Mouse (Mus musculus): ENCODE data around the gene Rapgef1. TPM values are rescaled to one million over a fixed set of nuclear protein-coding genes. Genes with fewer than 3 reads are reported as not detected.
"Not testable (repeated sequence)": the region's sequence is repeated elsewhere in the genome, so short reads cannot be mapped to it uniquely, and the experiment has no call there.

Gene Rapgef1
- polyA plus RNA-seq, 1 experiment from 2014 or later: 15.9 TPM

DNA sequence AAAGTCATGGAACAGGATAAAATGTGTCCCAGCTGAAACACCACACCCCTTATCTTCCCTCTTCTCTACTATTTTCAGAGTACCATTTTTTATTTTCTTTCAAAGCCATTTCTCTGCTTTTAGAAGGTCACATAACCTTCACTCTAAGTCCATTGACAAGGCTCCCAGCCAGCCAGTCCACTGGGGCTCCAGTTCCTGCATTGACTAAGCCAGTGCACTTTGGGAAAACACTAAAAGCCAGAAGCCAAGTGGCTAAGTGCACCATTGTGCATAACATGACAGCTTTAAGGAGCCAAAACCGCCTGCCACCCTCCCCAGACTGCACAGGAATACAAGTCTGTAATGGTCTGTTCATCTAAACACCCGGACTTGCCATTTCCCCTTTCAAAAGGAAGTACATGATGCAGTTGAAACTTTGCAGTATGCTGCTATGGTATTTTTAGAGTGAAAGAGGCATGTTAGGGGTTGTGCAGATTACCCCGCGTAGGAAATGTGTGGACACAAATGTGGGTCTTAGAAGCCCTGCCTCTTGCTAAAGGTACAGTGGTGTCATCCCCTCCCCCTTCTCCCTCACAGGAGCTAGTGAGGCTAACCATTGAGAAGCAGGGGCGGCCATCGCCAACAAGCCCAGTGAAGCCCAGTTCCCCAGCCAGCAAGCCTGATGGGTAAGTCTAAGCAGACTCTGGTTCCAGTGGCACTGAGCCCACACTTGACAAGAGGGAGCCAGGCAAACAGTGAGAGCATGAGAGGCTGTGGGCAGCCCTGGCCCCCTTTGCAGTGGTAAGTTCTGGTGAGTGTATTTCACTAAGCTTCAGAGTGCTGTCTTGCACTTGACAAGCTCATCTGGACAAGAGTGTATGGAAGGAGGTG, 79.1 kb downstream of the Rapgef1 start:
- 93% methylated on average over 6 of the region's 6 CpGs for WGBS
- no peaks in the 10 kb centered on the region for H3K9me3 ChIP-seq
- H3K4me3 ChIP-seq: no peak overlapping the region
- no peaks in the 10 kb centered on the region for H3K4me1 ChIP-seq
- no peak overlapping the region for H3K27ac ChIP-seq
- no peak overlapping the region for H3K9ac ChIP-seq
- H3K4me2 ChIP-seq: no peak overlapping the region
- no peaks in the 10 kb centered on the region for H3K27me3 ChIP-seq
- no peak for ATAC-seq (ENCODE audit: insufficient number of reproducible peaks, low FRiP score, low TSS enrichment, low read depth)
- peaks cover 82% of the 10 kb centered on the region for H3K36me3 ChIP-seq

DNA sequence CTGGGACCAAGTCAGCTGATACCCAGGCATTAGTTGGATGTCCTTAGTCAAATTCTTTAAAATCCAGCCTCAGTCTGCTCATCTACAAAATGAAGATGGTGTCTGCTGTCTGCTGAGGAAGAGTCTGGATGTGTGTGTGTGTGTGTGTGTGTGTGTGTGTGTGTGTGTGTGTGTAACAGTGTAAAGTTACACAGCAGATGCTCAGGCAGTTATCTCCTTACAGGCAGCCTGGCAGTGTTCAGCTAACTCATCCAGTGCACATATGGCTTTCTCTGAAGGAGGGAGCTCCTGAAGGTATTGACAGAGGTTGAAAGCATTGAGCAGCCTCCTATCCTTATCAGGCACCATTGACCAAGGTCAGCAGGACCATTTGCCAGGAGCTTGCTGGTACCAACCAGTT, 81.4 kb downstream of the Rapgef1 start:
- H3K27me3 ChIP-seq: no peaks in the 10 kb centered on the region
- H3K27ac ChIP-seq: no peak overlapping the region
- H3K9ac ChIP-seq: no peak overlapping the region
- no peaks in the 10 kb centered on the region for H3K4me1 ChIP-seq
- H3K9me3 ChIP-seq: no peaks in the 10 kb centered on the region
- H3K36me3 ChIP-seq: peaks cover 89% of the 10 kb centered on the region
- no peak overlapping the region for H3K4me2 ChIP-seq
- no peak overlapping the region for H3K4me3 ChIP-seq
- ATAC-seq (ENCODE audit: insufficient number of reproducible peaks, low FRiP score, low TSS enrichment, low read depth): no peak

DNA sequence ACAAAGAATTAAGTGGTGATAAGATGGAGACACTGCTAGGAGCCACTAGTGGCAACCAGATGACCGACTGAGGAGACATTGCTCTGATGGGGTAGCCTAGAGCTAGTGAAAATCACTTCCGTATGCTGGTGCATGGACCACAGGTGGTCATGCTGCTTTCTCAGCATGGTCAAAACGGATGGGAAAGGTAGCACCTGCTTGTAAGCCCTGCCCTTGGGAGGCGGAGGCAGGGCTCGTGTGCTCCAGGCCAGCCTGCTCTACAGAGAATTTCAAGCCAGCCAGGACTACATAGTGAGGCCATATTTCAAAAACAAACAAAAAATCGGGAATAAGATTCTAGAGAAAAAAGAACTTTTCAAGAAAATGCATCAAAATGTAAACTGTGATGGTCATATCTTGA, 81.9 kb downstream of the Rapgef1 start:
- no peak for ATAC-seq (ENCODE audit: insufficient number of reproducible peaks, low FRiP score, low TSS enrichment, low read depth)
- Histone ChIP-seq H3K36me3 (peaks cover 90% of the 10 kb centered on the region), H3K4me2 (no peak overlapping the region), H3K9ac (no peak overlapping the region), H3K27me3 (no peaks in the 10 kb centered on the region), H3K4me3 (no peak overlapping the region), H3K9me3 (no peaks in the 10 kb centered on the region), H3K4me1 (no peaks in the 10 kb centered on the region), H3K27ac (no peak overlapping the region)
- WGBS: 76% methylated on average over 6 of the region's 6 CpGs

DNA sequence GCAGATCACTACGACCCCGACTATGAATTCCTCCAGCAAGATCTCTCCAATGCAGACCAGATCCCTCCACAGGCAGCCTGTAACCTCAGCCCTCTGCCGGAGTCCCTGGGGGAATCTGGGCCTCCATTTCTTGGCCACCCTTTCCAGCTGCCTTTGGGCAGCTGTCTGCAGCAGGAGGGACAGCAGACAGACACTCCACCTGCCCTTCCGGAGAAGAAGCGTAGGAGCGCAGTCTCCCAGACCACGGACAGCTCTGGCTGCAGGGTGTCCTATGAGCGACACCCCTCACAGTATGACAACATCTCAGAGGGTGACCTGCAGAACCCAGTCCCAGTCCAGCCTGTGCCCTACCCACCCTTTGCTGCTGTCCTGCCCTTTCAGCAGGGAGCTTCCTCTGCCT, 82.7 kb downstream of the Rapgef1 start:
- no peak for ATAC-seq (ENCODE audit: insufficient number of reproducible peaks, low FRiP score, low TSS enrichment, low read depth)
- H3K27ac ChIP-seq: no peak overlapping the region
- no peak overlapping the region for H3K9ac ChIP-seq
- H3K4me2 ChIP-seq: no peak overlapping the region
- no peaks in the 10 kb centered on the region for H3K27me3 ChIP-seq
- 90% methylated on average over 8 of the region's 8 CpGs for WGBS
- no peaks in the 10 kb centered on the region for H3K9me3 ChIP-seq
- no peaks in the 10 kb centered on the region for H3K4me1 ChIP-seq
- no peak overlapping the region for H3K4me3 ChIP-seq
- H3K36me3 ChIP-seq: peaks cover 91% of the 10 kb centered on the region

DNA sequence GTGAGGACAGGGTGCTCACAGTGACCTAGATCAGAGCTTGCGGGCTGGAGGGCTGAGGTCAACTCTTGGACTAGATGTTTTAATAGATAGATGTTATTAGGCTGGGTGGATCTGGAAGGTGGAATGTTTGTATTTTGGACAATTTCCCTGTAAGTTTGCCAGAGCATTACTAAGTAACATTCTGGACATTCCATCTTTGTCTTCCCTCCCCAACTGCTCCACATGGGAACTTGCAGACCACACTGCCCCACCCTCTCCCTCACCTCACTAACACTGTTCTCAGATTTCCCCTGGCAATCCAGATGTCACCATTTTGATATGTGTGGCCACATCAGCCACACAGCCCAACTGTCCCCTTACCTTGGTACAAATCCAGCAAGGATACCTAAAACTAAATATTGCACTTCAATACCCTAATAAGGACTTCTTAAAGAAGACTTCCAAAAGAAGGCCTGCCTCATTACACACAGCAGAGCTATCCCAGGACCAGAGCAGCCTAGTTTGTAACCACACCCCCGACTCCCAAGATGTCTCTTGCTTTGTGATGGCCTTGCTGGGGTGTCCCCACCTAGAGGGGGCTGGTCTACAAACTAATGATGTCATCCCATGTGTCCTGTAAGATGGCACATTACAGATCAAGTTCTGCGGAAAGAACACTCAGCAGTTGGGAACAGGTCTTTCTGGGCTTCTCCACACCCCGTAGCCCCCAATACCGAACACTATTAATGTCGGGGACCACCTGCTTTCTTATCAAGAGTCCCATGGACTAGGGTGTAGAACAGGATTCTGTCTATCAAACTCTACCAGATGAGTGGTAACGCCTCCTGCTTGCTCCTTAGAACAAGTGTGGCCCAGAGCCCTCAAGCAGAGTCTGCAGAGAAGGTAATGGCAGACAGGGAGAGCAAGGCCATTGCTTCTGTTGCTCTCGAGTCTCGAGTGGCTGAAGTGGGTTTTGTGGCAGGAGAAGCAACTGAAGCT, 83.9 kb downstream of the Rapgef1 start:
- Histone ChIP-seq H3K4me2 (no peak overlapping the region), H3K4me1 (no peaks in the 10 kb centered on the region), H3K27ac (no peak overlapping the region), H3K36me3 (peaks cover 94% of the 10 kb centered on the region), H3K27me3 (no peaks in the 10 kb centered on the region), H3K9ac (no peak overlapping the region), H3K4me3 (no peak overlapping the region), H3K9me3 (no peaks in the 10 kb centered on the region)
- ATAC-seq (ENCODE audit: insufficient number of reproducible peaks, low FRiP score, low TSS enrichment, low read depth): no peak
- WGBS: 90% methylated on average over 9 of the region's 9 CpGs

DNA sequence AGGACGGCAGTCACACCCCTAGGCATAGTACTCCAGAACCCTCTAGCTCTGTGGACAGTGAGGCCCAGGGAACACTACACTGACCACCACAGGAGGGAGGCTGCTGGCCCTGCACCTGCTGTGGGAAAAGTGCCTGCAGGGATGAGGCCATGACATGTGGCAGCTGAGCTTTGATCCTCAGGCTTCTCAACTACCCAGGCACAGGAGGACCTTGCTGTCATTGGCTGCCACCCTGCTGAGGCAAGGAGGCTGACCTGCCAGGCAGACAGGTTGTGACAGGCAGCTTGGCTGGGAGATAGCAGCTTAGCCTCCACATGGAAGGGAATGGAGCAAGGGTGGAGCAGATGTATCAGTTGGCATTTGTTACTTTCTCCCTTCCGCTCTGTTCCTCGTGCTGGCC, 86.0 kb downstream of the Rapgef1 start:
- Histone ChIP-seq H3K4me3 (no peak overlapping the region), H3K27me3 (no peaks in the 10 kb centered on the region), H3K4me2 (no peak overlapping the region), H3K9me3 (no peaks in the 10 kb centered on the region), H3K27ac (no peak overlapping the region), H3K4me1 (no peaks in the 10 kb centered on the region), H3K36me3 (peaks cover 90% of the 10 kb centered on the region), H3K9ac (0 out of 2 replicates have a peak overlapping the region, but pooled peaks have one; percentile 17)
- WGBS: 71% methylated on average over 3 of the region's 3 CpGs
- ATAC-seq (ENCODE audit: insufficient number of reproducible peaks, low FRiP score, low TSS enrichment, low read depth): peak; percentile 28; the same call in 1 of the 2 replicates

DNA sequence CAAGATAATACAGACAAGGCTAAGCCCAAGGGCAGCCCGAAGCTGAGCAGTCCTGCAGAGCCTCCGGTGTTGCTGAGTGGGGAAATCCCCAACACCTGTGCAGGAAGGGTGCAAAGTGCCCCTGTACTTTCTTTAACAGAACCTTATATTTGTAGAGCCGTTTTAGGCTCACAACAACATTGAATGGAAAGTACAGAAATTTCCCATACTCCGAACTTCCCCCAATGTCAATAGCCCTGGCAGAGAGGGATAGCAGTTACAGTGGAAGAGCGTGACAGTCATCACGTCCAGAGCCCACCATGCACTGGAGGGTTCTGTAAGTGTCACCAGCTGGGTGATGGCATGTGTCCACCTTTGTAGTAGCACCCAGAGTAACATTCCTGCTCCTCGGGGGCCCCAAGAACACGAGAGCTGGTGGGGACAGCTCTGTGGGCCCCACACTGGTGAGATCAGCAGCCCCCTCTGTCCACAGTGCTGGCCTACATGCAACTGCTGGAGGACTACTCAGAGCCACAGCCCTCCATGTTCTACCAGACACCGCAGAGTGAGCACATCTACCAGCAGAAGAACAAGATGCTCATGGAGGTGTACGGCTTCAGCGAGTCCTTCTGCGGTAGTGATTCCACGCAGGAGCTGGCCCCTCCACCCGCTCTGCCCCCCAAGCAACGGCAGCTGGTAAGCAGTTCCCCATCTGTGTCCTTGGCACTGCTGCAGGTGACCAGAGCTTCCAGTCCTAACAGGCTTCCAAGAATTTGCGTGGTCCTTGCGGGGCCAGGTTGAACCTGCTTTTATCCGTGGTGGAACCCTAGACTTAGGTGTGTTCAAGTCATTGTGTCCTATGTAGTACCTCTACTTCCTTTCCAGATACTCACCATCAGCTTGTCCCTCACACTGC, 87.5 kb downstream of the Rapgef1 start:
- Histone ChIP-seq H3K9me3 (no peaks in the 10 kb centered on the region), H3K36me3 (peaks cover 85% of the 10 kb centered on the region), H3K27ac (no peak overlapping the region), H3K27me3 (no peaks in the 10 kb centered on the region), H3K4me3 (no peak overlapping the region), H3K9ac (no peak overlapping the region), H3K4me2 (no peak overlapping the region), H3K4me1 (no peaks in the 10 kb centered on the region)
- WGBS: 92% methylated on average over 18 of the region's 18 CpGs
- ATAC-seq (ENCODE audit: insufficient number of reproducible peaks, low FRiP score, low TSS enrichment, low read depth): no peak

DNA sequence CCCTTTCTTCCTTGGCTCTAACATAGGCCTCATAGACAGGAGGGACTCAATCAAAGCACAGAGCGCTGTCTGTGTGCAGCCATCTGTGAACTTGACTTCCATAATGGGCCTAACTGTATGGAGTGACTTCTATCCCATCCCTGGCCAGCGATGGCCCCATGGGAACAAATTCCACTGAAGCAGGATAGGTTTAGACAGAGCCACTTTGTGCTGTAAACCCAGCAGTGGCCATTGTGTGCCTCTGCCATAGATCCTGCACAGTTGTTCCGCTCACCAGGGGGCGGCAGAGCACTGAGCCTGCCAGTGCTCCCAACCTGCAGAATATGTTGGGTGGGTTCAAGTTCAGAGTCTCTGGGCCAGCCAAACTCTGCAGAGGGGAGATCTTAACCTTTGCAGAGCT, 88.2 kb downstream of the Rapgef1 start:
- Histone ChIP-seq H3K4me2 (no peak overlapping the region), H3K9ac (no peak overlapping the region), H3K9me3 (no peaks in the 10 kb centered on the region), H3K4me1 (no peaks in the 10 kb centered on the region), H3K27me3 (no peaks in the 10 kb centered on the region), H3K4me3 (no peak overlapping the region), H3K27ac (no peak overlapping the region), H3K36me3 (peaks cover 85% of the 10 kb centered on the region)
- 91% methylated on average over 4 of the region's 4 CpGs for WGBS
- ATAC-seq (ENCODE audit: insufficient number of reproducible peaks, low FRiP score, low TSS enrichment, low read depth): no peak

DNA sequence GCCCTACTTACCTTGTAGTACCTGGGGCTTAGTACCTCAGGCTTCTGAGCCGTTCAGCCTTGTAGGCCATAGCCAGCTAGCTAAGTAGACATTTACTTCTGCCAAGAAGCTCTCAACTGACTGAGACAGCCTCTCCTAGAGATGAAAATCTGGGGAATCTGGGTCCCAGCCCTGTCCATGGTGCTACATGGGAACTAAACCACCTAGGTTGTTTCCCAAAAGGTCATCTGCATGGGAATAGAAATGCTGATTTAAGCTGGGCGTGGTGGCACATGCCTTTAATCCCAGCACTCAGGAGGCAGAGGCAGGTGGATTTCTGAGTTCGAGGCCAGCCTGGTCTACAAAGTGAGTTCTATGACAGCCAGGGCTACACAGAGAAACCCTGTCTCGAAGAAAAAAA, 88.7 kb downstream of the Rapgef1 start:
- H3K9ac ChIP-seq; H3K4me1 ChIP-seq; H3K9me3 ChIP-seq; H3K27ac ChIP-seq; H3K4me3 ChIP-seq; H3K4me2 ChIP-seq; H3K27me3 ChIP-seq; ATAC-seq (ENCODE audit: insufficient number of reproducible peaks, low FRiP score, low TSS enrichment, low read depth): not testable (repeated sequence)
- WGBS: 92% methylated on average over 4 of the region's 4 CpGs
- H3K36me3 ChIP-seq: peaks cover 80% of the 10 kb centered on the region

DNA sequence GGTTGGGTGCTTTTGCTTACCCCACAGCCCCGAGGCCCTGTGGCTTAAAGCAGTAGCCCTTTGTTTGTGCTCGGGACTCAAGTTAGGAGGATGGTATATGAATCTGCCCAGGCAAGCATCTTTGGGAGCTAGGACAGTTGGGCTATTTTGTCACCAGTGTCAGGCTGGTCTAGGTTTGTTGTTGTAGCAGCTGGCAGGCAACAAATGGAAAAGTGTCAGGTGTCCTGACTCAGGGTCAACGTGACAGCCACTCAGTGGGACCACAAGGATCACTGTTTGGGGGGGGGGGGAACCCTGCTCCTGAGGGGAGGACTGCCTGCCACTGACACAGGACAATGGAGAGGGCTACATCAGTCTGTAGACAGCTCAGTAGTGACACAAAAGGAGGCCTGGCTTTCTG, 91.5 kb downstream of the Rapgef1 start:
- ATAC-seq (ENCODE audit: insufficient number of reproducible peaks, low FRiP score, low TSS enrichment, low read depth): no peak
- H3K27ac ChIP-seq: no peak overlapping the region; the same call in 1 of the 2 replicates
- no peaks in the 10 kb centered on the region for H3K27me3 ChIP-seq
- no peak overlapping the region for H3K4me3 ChIP-seq
- peaks cover 6% of the 10 kb centered on the region for H3K4me1 ChIP-seq
- H3K9me3 ChIP-seq: no peaks in the 10 kb centered on the region
- no peak overlapping the region for H3K9ac ChIP-seq
- WGBS: 62% methylated on average over 3 of the region's 3 CpGs
- H3K36me3 ChIP-seq: peaks cover 66% of the 10 kb centered on the region
- H3K4me2 ChIP-seq: no peak overlapping the region

DNA sequence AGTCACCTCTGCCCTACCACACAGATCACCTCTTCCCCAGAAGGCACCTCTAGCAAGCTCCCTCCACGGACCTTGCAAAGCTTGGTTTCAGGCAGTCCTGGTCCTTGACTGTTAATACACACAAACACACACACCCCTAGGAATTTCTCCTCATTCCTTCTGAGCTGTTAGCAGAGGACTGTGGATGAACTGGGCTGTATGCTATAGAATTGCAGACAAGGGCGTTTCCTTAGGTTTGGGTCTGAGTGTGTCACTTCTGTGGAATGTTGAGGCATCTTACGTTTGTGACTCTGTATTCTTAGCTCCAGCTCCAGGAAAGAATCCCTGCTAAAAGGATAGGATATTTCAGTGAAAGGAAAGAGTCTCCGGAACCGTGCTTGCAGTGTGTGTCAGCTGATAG, 92.4 kb downstream of the Rapgef1 start:
- no peak overlapping the region; the same call in 1 of the 2 replicates for H3K27ac ChIP-seq
- WGBS: 78% methylated on average over 5 of the region's 5 CpGs

More for the DNA sequence above, 92.4 kb downstream of the Rapgef1 start:
- Histone ChIP-seq H3K4me3 (no peak overlapping the region), H3K9me3 (no peaks in the 10 kb centered on the region), H3K27me3 (no peaks in the 10 kb centered on the region), H3K4me1 (peaks cover 14% of the 10 kb centered on the region), H3K36me3 (peaks cover 58% of the 10 kb centered on the region), H3K9ac (no peak overlapping the region), H3K4me2 (no peak overlapping the region)
- no peak for ATAC-seq (ENCODE audit: insufficient number of reproducible peaks, low FRiP score, low TSS enrichment, low read depth)
